Mouse (Mus musculus) small intestine, adult 2 months (tissue): ENCODE data around the gene Fbxo46.

Experiments used
- CTCF ChIP-seq: fragments of 200-500 bp; IDR thresholded peaks from 2 replicates; pipeline ENCODE4 v1.5.1; 2012; ENCODE audit warnings: low read depth, mild to moderate bottlenecking, control low read depth, inconsistent platforms, low read length, moderate library complexity, mixed read lengths; ENCODE audit not compliant: insufficient replicate concordance, insufficient read length; ENCODE audit errors: extremely low read depth
- POLR2A ChIP-seq: fragments of 200-500 bp; IDR thresholded peaks from 2 replicates; pipeline ENCODE4 v1.6.1; 2012; ENCODE audit warnings: low read depth, mild to moderate bottlenecking, control low read depth, inconsistent platforms, low read length, moderate library complexity

DNA sequence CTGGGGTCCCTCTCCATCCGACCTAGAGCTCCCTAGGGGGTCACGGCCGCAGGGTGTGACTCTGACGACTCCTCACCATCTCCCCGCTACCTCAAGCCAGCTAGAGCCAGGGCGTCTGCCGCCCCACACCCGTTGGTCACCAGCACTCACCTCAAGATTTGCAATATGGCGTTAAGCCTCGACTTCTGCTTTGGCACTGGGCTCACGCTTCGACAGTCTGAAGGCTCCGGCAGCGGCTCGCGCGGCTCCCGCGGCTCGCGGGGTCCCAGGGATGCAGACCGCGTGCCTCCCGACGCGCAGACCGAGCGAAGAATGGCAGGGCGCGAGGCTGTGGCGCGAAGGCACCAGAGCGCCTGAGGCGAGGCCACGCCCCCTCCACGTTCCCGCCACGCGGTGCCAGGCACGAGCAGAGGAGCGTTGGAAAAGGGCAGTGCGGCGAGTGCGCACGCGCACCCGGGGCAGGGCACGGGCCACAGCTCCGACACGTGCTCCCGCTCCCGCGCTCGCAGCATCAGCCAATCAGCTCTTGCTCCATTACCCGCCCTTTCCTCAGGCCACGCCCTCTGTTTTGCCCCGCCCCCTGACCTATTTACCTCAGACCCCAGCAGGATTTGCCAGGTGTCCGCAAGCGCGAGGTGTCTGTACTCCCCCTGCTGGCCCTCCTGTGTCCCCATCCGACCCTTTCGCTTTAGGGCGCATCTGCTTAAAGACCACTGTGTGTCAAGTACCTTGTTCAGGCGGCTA lies 1.5 kb upstream of the Fbxo46 start, which contains the start of gene Gm4969:
- TF ChIP-seq POLR2A = no peak
- TF ChIP-seq CTCF = no peak
